ENCODE assay signal across 9 mouse cellular contexts in genomic region chr2:103982250-103982649, GRCm38 (mm10). TPM values are rescaled to one million over a fixed set of nuclear protein-coding genes. Genes with fewer than 3 reads are reported as not detected.
DNase-seq lines count a peak whose midpoint lies in the region; ATAC-seq lines count a peak whose summit lies in the region.
"Had no signal": no experiment of that assay in that cellular context is flagged by ENCODE, and none has a peak within 500 bp of the region (broad histone marks: within the 10 kb centered on the region; RNA-seq: fewer than 3 reads in every experiment).

No protein-coding gene starts in this region.

- H3K9me3 ChIP-seq in intestine, embryonic 15.5 days = no peaks in the 10 kb centered on the region
- H3K9me3 ChIP-seq in limb, embryonic 11.5 days (ENCODE audit: control insufficient read depth, low read length) = no peaks in the 10 kb centered on the region
- H3K9me3 ChIP-seq in midbrain, embryonic 14.5 days (ENCODE audit: control insufficient read depth, low read length) = no peaks in the 10 kb centered on the region

- no peak overlapping the region for H3K4me2 ChIP-seq in intestine, embryonic 15.5 days (replicated peaks)
- no peak overlapping the region for H3K4me2 ChIP-seq in limb, embryonic 11.5 days (ENCODE audit: low read depth, severe bottlenecking)
- H3K4me2 ChIP-seq in midbrain, embryonic 14.5 days (ENCODE audit: low read length) = no peak overlapping the region

- no peak overlapping the region for H3K9ac ChIP-seq in intestine, embryonic 15.5 days
- no peak overlapping the region for H3K9ac ChIP-seq in limb, embryonic 11.5 days (ENCODE audit: low read length)
- H3K9ac ChIP-seq in midbrain, embryonic 14.5 days (replicated peaks; ENCODE audit: low read length) = no peak overlapping the region

- no peak overlapping the region for H3K27ac ChIP-seq in intestine, embryonic 15.5 days
- H3K27ac ChIP-seq in limb, embryonic 11.5 days (replicated peaks; ENCODE audit: low read depth, low read length) = no peak overlapping the region
- no peak overlapping the region for H3K27ac ChIP-seq in midbrain, embryonic 14.5 days (replicated peaks; ENCODE audit: low read depth, low read length)
- H3K27ac ChIP-seq: macrophage had no signal

- peak; percentile 75 for DNase-seq in CD4-positive, CD25-positive, alpha-beta regulatory T cell, adult 2 months (ENCODE audit: low read depth, low spot score)
- DNase-seq in cerebellum, postnatal 14 days = peak; percentile 87 to 91
- peak; percentile 62 to 67 for DNase-seq in frontal cortex, postnatal 36 days (ENCODE audit: low spot score in 2 of 2)
- peak; percentile 91 for DNase-seq in limb, embryonic 11.5 days (ENCODE audit: low spot score)
- DNase-seq in midbrain, embryonic 14.5 days = peak; percentile 93
- DNase-seq in spleen, postnatal 36 days (ENCODE audit: low spot score in 2 of 2) = peak; percentile 66 to 73

- no peaks in the 10 kb centered on the region for H3K36me3 ChIP-seq in intestine, embryonic 15.5 days
- H3K36me3 ChIP-seq in limb, embryonic 11.5 days (ENCODE audit: control insufficient read depth, insufficient read depth, low read length) = no peaks in the 10 kb centered on the region; the same call in 1 of the 2 replicates
- no peaks in the 10 kb centered on the region for H3K36me3 ChIP-seq in midbrain, embryonic 14.5 days (ENCODE audit: control insufficient read depth, insufficient read depth, low read length)

- H3K4me1 ChIP-seq in intestine, embryonic 15.5 days (replicated peaks) = no peaks in the 10 kb centered on the region
- H3K4me1 ChIP-seq in limb, embryonic 11.5 days (ENCODE audit: control insufficient read depth, insufficient read depth, low read length) = peaks cover 3% of the 10 kb centered on the region; the same call in 1 of the 2 replicates
- H3K4me1 ChIP-seq in midbrain, embryonic 14.5 days (ENCODE audit: control insufficient read depth, insufficient read depth, low read length) = peaks cover 9% of the 10 kb centered on the region

- 8% methylated on average over 5 of the region's 5 CpGs for WGBS in intestine, embryonic 15.5 days
- 9% methylated on average over 5 of the region's 5 CpGs for WGBS in limb, embryonic 11.5 days
- WGBS in midbrain, embryonic 14.5 days = 7% methylated on average over 5 of the region's 5 CpGs

- ATAC-seq in CD4-positive, CD25-positive, alpha-beta regulatory T cell, adult 4 months = no peak
- ATAC-seq in intestine, embryonic 15.5 days = peak; percentile 80
- ATAC-seq in limb, embryonic 11.5 days (ENCODE audit: insufficient number of reproducible peaks, low FRiP score, low TSS enrichment, low read depth) = peak; percentile 78; the same call in 1 of the 2 replicates
- ATAC-seq in midbrain, embryonic 14.5 days (ENCODE audit: low FRiP score, low TSS enrichment) = peak; percentile 80

- H3K27me3 ChIP-seq in intestine, embryonic 15.5 days (replicated peaks) = no peaks in the 10 kb centered on the region
- H3K27me3 ChIP-seq in limb, embryonic 11.5 days (ENCODE audit: control insufficient read depth, insufficient read depth, low read length) = no peaks in the 10 kb centered on the region
- H3K27me3 ChIP-seq in midbrain, embryonic 14.5 days (ENCODE audit: control insufficient read depth, insufficient read depth, low read length) = no peaks in the 10 kb centered on the region

- no peak overlapping the region for H3K4me3 ChIP-seq in intestine, embryonic 15.5 days (replicated peaks)
- H3K4me3 ChIP-seq in limb, embryonic 11.5 days (ENCODE audit: low read depth, low read length) = no peak overlapping the region
- H3K4me3 ChIP-seq in midbrain, embryonic 14.5 days (replicated peaks; ENCODE audit: low read depth, low read length) = no peak overlapping the region

RNA-seq across cellular contexts. Expression of gene Lmo2, which starts 24.5 kb away (rescaled TPM):
- 1 to 10 TPM in 1 of 2 experiments, under 1 TPM in 1; 0.38 to 2.1 TPM for polyA plus RNA-seq in CD4-positive, CD25-positive, alpha-beta regulatory T cell, adult 4 months (2017; shearing (Covaris generic))
- 18.2 and 23.5 TPM in 2 replicates for polyA plus RNA-seq in intestine, embryonic 15.5 days (2015; fragmentation: Nextera tagmentation; extraction: Ambion mirVana)
- polyA plus RNA-seq in limb, embryonic 11.5 days (2014; fragmentation: Nextera tagmentation; extraction: Ambion mirVana) = 35.6 and 42.3 TPM in 2 replicates
- 25.8 and 31.6 TPM in 2 replicates for polyA plus RNA-seq in midbrain, embryonic 14.5 days (2014; fragmentation: Nextera tagmentation; extraction: Ambion mirVana)

RNA-seq across cellular contexts. Expression of gene Fbxo3, which starts 45.3 kb away (rescaled TPM):
- polyA plus RNA-seq in CD4-positive, CD25-positive, alpha-beta regulatory T cell, adult 4 months (2017; shearing (Covaris generic)) = 10 to 100 TPM; 39.2 to 39.4 TPM
- 50.9 and 51.6 TPM in 2 replicates for polyA plus RNA-seq in intestine, embryonic 15.5 days (2015; fragmentation: Nextera tagmentation; extraction: Ambion mirVana)
- polyA plus RNA-seq in limb, embryonic 11.5 days (2014; fragmentation: Nextera tagmentation; extraction: Ambion mirVana) = 53.0 and 54.6 TPM in 2 replicates
- 69.7 and 75.6 TPM in 2 replicates for polyA plus RNA-seq in midbrain, embryonic 14.5 days (2014; fragmentation: Nextera tagmentation; extraction: Ambion mirVana)

RNA-seq across cellular contexts. Expression of gene 4931422A03Rik, which starts 45.9 kb away (rescaled TPM):
- under 1 TPM in 1 of 2 experiments, not detected in 1; 0.93 TPM for polyA plus RNA-seq in CD4-positive, CD25-positive, alpha-beta regulatory T cell, adult 4 months (2017; shearing (Covaris generic))
- 1.4 and 1.9 TPM in 2 replicates for polyA plus RNA-seq in intestine, embryonic 15.5 days (2015; fragmentation: Nextera tagmentation; extraction: Ambion mirVana)
- 1.5 and 1.8 TPM in 2 replicates for polyA plus RNA-seq in limb, embryonic 11.5 days (2014; fragmentation: Nextera tagmentation; extraction: Ambion mirVana)
- polyA plus RNA-seq in midbrain, embryonic 14.5 days (2014; fragmentation: Nextera tagmentation; extraction: Ambion mirVana) = 2.6 and 2.7 TPM in 2 replicates
- polyA plus RNA-seq: macrophage had no signal
